Mouse (Mus musculus) hindbrain, embryonic 14.5 days (tissue): ENCODE results near the gene Endov. TPM values are rescaled to one million over a fixed set of nuclear protein-coding genes. Genes with fewer than 3 reads are reported as not detected.

Experiments
- ATAC-seq: fragments of 200-750 bp; cut with Nextera tagmentation; 2 replicates; pipeline ENCODE4 v1.8.0; 2017; ENCODE audit warnings: moderate number of reproducible peaks, mild to moderate bottlenecking, moderate TSS enrichment, moderate library complexity; ENCODE audit not compliant: low FRiP score
- DNase-seq: peaks from one replicate; pipeline ENCODE4 v3.0.0-alpha.2; 2015; ENCODE audit warnings: low spot score
- H3K27ac ChIP-seq: fragments of 300-500 bp; sonication (generic); 2 replicates; pipeline ENCODE4 v1.5.1; 2014; ENCODE audit warnings: mild to moderate bottlenecking, moderate library complexity
- H3K27me3 ChIP-seq: fragments of 300-500 bp; sonication (generic); 2 replicates; pipeline ENCODE4 v1.6.1; 2014; ENCODE audit warnings: mild to moderate bottlenecking, low read length, mixed read lengths; ENCODE audit not compliant: control insufficient read depth, insufficient read depth
- H3K36me3 ChIP-seq: fragments of 300-500 bp; sonication (generic); replicated peaks from 2 replicates; pipeline ENCODE4 v1.6.1; 2014; ENCODE audit not compliant: control insufficient read depth, insufficient read depth
- H3K4me1 ChIP-seq: fragments of 300-500 bp; sonication (generic); replicated peaks from 2 replicates; pipeline ENCODE4 v1.6.1; 2014; ENCODE audit warnings: antibody characterized with exemption, low read length, mixed read lengths; ENCODE audit not compliant: control insufficient read depth, insufficient read depth
- H3K4me2 ChIP-seq: fragments of 300-500 bp; sonication (generic); replicated peaks from 2 replicates; pipeline ENCODE4 v1.6.1; 2014; ENCODE audit warnings: mild to moderate bottlenecking, moderate library complexity
- H3K4me3 ChIP-seq: fragments of 300-500 bp; sonication (generic); replicated peaks from 2 replicates; pipeline ENCODE4 v1.5.1; 2014; ENCODE audit warnings: mild to moderate bottlenecking, low read length
- H3K9ac ChIP-seq: fragments of 300-500 bp; sonication (generic); 2 replicates; pipeline ENCODE4 v1.6.1; 2014
- H3K9me3 ChIP-seq: fragments of 300-500 bp; sonication (generic); 2 replicates; pipeline ENCODE4 v1.6.1; 2016; ENCODE audit warnings: low read length; ENCODE audit not compliant: control insufficient read depth
- WGBS: fragments of 180-500 bp; shearing (Covaris S2); extraction: QIAGEN DNeasy Blood & Tissue Kit; methylation state at CpG from one replicate; pipeline ENCODE4 v1.1.7; 2014; 5-methylcytosine and 5-hydroxymethylcytosine counted together
- polyA plus RNA-seq: library from polyadenylated mRNA; unstranded; fragments of >200 nt; fragmentation: Nextera tagmentation; extraction: Ambion mirVana; gene quantifications from 2 replicates; pipeline ENCODE4 v1.2.1, GENCODE M21; 2014

Endov gene
- polyA plus RNA-seq, 1 experiment from 2014 or later = 15.9 TPM

- no peak overlapping the region for H3K4me2 ChIP-seq
- ATAC-seq = no peak
- H3K9me3 ChIP-seq = no peaks in the 10 kb centered on the region
- DNase-seq = no peak
- no peak overlapping the region for H3K9ac ChIP-seq
- no peaks in the 10 kb centered on the region for H3K36me3 ChIP-seq
- no peaks in the 10 kb centered on the region for H3K27me3 ChIP-seq
- H3K4me1 ChIP-seq = 0 out of 2 replicates have a peak, but pooled peaks cover 3% of the 10 kb centered on the region
- H3K4me3 ChIP-seq = no peak overlapping the region
- 84% methylated on average over 3 of the region's 3 CpGs for WGBS
- H3K27ac ChIP-seq = no peak overlapping the region
Observed at GRCm38 (mm10) chr11:119523392-119523791, 32.2 kb downstream of the Endov start.

- H3K27me3 ChIP-seq = no peaks in the 10 kb centered on the region
- peak overlapping the region; percentile 56 for H3K4me2 ChIP-seq
- peak; percentile 95 for ATAC-seq
- DNase-seq = peak; percentile 90
- peak overlapping the region; percentile 29 for H3K4me3 ChIP-seq
- H3K27ac ChIP-seq = no peak overlapping the region
- H3K9ac ChIP-seq = peak overlapping the region; percentile 46; the same call in 1 of the 2 replicates
- under 1% methylated on average over 33 of the region's 33 CpGs for WGBS
- 0 out of 2 replicates have a peak, but pooled peaks cover 3% of the 10 kb centered on the region for H3K4me1 ChIP-seq
- no peaks in the 10 kb centered on the region for H3K36me3 ChIP-seq
- H3K9me3 ChIP-seq = no peaks in the 10 kb centered on the region
Observed at GRCm38 (mm10) chr11:119524545-119524949, 33.4 kb downstream of the Endov start.

DNA sequence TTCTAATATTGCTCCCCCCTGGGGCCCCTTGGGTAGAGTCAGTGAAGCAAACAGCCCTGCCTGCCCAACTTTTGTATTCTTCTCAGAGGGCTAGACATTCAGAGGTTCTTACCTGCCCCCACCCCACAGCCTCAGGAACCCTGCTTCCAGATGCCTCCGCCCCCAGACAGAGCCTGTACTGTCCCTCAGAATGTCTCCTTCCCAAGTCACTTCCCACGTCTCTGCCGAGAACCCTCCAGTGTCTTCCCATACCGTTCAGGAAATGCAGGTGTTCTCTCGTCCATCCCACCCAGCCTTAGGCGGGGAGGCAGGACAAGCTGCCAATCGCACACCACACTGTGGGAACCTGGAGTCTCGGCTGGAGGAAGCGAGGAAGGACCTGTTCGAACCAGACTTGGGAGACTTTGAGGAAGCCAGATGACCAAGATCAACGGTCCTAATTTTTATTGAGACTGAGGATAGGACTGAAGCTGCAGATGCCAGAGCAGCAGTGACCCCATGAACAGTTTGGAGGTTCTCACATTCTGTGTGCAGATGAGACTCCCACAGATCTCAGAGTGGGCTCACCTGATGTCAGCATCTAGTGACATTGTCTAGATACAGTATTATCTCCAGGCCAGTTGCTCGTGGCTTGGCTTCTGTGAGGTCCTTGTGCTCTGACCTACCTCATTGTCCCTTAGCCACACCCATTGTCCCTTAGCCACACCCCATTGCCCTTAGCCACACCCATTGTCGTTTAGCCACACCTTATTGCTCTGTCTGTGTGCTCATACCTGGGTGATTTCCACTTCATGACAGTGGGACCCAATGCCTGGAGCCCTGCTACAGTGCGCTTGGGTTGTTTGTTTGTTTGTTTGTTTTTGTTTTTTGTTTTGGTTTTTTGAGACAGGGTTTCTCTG, 35.2 kb downstream of the Endov start:
- Histone ChIP-seq H3K4me1 (0 out of 2 replicates have a peak, but pooled peaks cover 3% of the 10 kb centered on the region), H3K36me3 (no peaks in the 10 kb centered on the region), H3K9me3 (no peaks in the 10 kb centered on the region), H3K4me2 (no peak overlapping the region), H3K4me3 (no peak overlapping the region), H3K9ac (no peak overlapping the region), H3K27me3 (no peaks in the 10 kb centered on the region), H3K27ac (no peak overlapping the region)
- ATAC-seq (no peak), DNase-seq (no peak)
- 83% methylated on average over 14 of the region's 14 CpGs for WGBS

DNA sequence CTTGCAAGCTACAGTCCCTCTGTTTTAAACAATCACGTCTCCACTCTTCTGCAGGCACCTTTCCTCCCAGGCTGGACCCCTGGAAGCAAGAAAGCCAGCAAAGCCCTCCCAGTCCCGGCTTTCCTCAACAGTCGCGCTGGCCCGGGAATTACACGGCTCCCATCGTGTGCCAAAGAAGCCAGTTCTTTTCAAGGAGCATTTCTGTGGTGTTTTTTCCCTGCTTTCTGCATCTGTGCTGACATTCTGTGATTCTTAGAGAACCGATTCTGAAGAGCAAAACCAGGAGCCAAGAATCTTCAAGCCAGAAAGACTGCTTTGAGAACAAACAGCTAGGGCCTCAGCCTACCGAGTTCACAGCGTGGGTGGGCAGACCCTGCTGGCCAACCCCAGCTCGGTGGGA, 37.8 kb downstream of the Endov start:
- H3K9ac ChIP-seq = no peak overlapping the region
- 68% methylated on average over 11 of the region's 11 CpGs for WGBS
- H3K4me3 ChIP-seq = no peak overlapping the region
- H3K9me3 ChIP-seq = no peaks in the 10 kb centered on the region
- DNase-seq (no peak), ATAC-seq (no peak)
- no peaks in the 10 kb centered on the region for H3K27me3 ChIP-seq
- 0 out of 2 replicates have a peak, but pooled peaks cover 3% of the 10 kb centered on the region for H3K4me1 ChIP-seq
- no peak overlapping the region for H3K27ac ChIP-seq
- no peak overlapping the region for H3K4me2 ChIP-seq
- H3K36me3 ChIP-seq = no peaks in the 10 kb centered on the region

DNA sequence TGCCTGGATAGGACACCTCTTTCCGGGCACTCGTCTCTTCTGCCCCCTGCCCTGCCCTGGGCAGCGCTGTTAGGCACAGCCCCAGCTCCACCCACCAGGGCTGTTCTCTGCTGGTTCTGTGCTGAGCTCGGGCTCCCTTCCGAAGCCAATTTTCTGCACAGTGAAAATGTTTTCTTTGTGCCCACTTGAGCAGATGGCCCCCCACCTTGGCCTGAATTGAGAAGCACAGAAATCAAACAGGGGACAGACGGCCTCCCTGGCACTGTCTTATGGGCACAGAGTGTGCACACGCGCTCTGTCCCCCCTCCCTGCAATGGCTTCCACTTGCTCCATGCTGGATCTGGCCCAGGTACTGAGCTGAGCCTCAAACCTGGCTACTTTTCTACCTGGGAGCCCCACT, 41.3 kb downstream of the Endov start:
- DNase-seq = no peak
- no peaks in the 10 kb centered on the region for H3K4me1 ChIP-seq
- no peaks in the 10 kb centered on the region for H3K27me3 ChIP-seq
- no peak overlapping the region for H3K27ac ChIP-seq
- ATAC-seq = no peak
- no peak overlapping the region for H3K9ac ChIP-seq
- H3K4me2 ChIP-seq = no peak overlapping the region
- H3K4me3 ChIP-seq = no peak overlapping the region
- no peaks in the 10 kb centered on the region for H3K36me3 ChIP-seq
- H3K9me3 ChIP-seq = no peaks in the 10 kb centered on the region
- WGBS = 51% methylated on average over 8 of the region's 8 CpGs

GRCm38 (mm10) chr11:119533745-119534144, 42.6 kb downstream of the Endov start:
- H3K27me3 ChIP-seq = no peaks in the 10 kb centered on the region
- H3K4me1 ChIP-seq = no peaks in the 10 kb centered on the region
- no peak for ATAC-seq
- H3K9ac ChIP-seq = no peak overlapping the region
- DNase-seq = no peak
- no peak overlapping the region for H3K27ac ChIP-seq
- no peak overlapping the region for H3K4me2 ChIP-seq
- H3K9me3 ChIP-seq = no peaks in the 10 kb centered on the region
- no peak overlapping the region for H3K4me3 ChIP-seq
- WGBS = 72% methylated on average over 7 of the region's 7 CpGs
- no peaks in the 10 kb centered on the region for H3K36me3 ChIP-seq

GRCm38 (mm10) chr11:119539944-119540343, 48.8 kb downstream of the Endov start:
- Histone ChIP-seq H3K27ac (no peak overlapping the region), H3K36me3 (no peaks in the 10 kb centered on the region), H3K27me3 (0 out of 2 replicates have a peak, but pooled peaks cover 4% of the 10 kb centered on the region), H3K4me1 (peaks cover 16% of the 10 kb centered on the region; the same call in 1 of the 2 replicates), H3K4me3 (no peak overlapping the region), H3K9ac (no peak overlapping the region), H3K4me2 (no peak overlapping the region), H3K9me3 (no peaks in the 10 kb centered on the region)
- 24% methylated on average over 14 of the region's 14 CpGs for WGBS
- no peak for DNase-seq
- ATAC-seq = no peak

DNA sequence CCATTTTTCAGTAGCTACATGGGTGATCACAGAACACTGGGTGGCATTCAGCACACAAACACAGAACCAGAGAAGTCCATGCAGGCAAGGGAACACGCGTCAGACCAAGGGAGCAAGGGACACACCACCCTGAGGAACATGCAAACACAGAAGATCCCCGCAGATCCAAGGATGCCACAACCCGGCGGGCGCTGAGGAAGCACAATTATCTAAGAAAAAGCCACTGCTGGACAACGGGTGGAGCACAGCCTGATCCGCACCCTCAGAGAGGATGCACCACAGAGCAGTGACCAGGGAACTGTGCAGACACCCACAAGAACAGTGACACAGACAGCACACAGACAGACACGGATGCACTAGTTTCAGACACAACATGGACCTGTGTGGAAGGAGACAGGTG, 49.4 kb downstream of the Endov start:
- Histone ChIP-seq H3K27ac (no peak overlapping the region), H3K27me3 (0 out of 2 replicates have a peak, but pooled peaks cover 4% of the 10 kb centered on the region), H3K4me3 (no peak overlapping the region), H3K9me3 (no peaks in the 10 kb centered on the region), H3K9ac (no peak overlapping the region), H3K36me3 (no peaks in the 10 kb centered on the region), H3K4me2 (no peak overlapping the region), H3K4me1 (peaks cover 22% of the 10 kb centered on the region)
- DNase-seq = no peak
- WGBS = 76% methylated on average over 9 of the region's 9 CpGs
- no peak for ATAC-seq

DNA sequence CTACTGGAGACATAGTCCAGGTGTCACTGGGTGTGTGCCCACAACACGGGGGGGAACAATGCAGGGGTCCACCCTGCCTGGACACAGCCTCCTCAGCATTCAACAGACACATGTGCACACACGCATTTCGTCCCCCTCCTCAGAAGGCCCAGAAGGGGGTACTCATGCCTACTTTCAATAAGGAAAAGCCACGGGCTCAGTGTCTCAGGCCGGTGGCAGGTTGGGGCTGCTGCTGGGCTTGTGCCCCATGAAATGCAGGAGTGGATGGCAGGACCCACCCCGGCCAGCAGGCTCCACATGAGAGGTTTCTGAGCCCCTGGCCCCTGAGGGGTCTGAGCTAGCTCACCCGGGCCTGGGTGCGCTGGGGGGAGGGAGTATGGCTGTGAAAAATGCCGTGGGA, 49.9 kb downstream of the Endov start:
- Histone ChIP-seq H3K4me1 (peaks cover 24% of the 10 kb centered on the region), H3K9me3 (no peaks in the 10 kb centered on the region), H3K4me2 (no peak overlapping the region), H3K27ac (no peak overlapping the region), H3K27me3 (0 out of 2 replicates have a peak, but pooled peaks cover 4% of the 10 kb centered on the region), H3K36me3 (no peaks in the 10 kb centered on the region), H3K4me3 (no peak overlapping the region), H3K9ac (no peak overlapping the region)
- no peak for DNase-seq
- WGBS = 79% methylated on average over 9 of the region's 9 CpGs
- no peak for ATAC-seq
